Mouse (Mus musculus) lung, embryonic 16.5 days (tissue): Measurements from ENCODE around the gene Dct. TPM values are rescaled to one million over a fixed set of nuclear protein-coding genes. Genes with fewer than 3 reads are reported as not detected.
A peak's percentile ranks its signal among the peaks of the same experiment; 100 is the strongest.

ENCODE experiments used
- ATAC-seq: fragments of 200-750 bp; cut with Nextera tagmentation; 2 replicates; pipeline ENCODE4 v1.8.0; 2017; ENCODE audit warnings: low read depth, mild to moderate bottlenecking, moderate library complexity
- H3K27ac ChIP-seq: fragments of 300-500 bp; sonication (generic); 2 replicates; pipeline ENCODE4 v1.5.1; 2014; ENCODE audit warnings: mild to moderate bottlenecking, control low read depth, low read length
- H3K27me3 ChIP-seq: fragments of 300-500 bp; sonication (generic); 2 replicates; pipeline ENCODE4 v1.6.1; 2014; ENCODE audit warnings: low read depth, low read length, mixed read lengths; ENCODE audit not compliant: control insufficient read depth, insufficient read depth
- H3K36me3 ChIP-seq: fragments of 300-500 bp; sonication (generic); 2 replicates; pipeline ENCODE4 v1.6.1; 2014; ENCODE audit warnings: low read length; ENCODE audit not compliant: control insufficient read depth, insufficient read depth
- H3K4me1 ChIP-seq: fragments of 300-500 bp; sonication (generic); replicated peaks from 2 replicates; pipeline ENCODE4 v1.6.1; 2014; ENCODE audit warnings: low read length, mixed read lengths; ENCODE audit not compliant: control insufficient read depth, insufficient read depth
- H3K4me2 ChIP-seq: fragments of 300-500 bp; sonication (generic); 2 replicates; pipeline ENCODE4 v1.6.1; 2014; ENCODE audit warnings: low read depth, low read length, control low read depth
- H3K4me3 ChIP-seq: fragments of 300-500 bp; sonication (generic); 2 replicates; pipeline ENCODE4 v1.5.1; 2014; ENCODE audit warnings: mild to moderate bottlenecking, low read length, control low read depth
- H3K9ac ChIP-seq: fragments of 300-500 bp; sonication (generic); 2 replicates; pipeline ENCODE4 v1.6.1; 2014; ENCODE audit warnings: low read length, control low read depth
- H3K9me3 ChIP-seq: fragments of 300-500 bp; sonication (generic); 2 replicates; pipeline ENCODE4 v1.6.1; 2016; ENCODE audit warnings: low read length; ENCODE audit not compliant: control insufficient read depth
- WGBS: fragments of 180-500 bp; shearing (Covaris S2); extraction: QIAGEN DNeasy Blood & Tissue Kit; methylation state at CpG from one replicate; pipeline ENCODE4 v1.1.7; 2014; 5-methylcytosine and 5-hydroxymethylcytosine counted together
- polyA plus RNA-seq: library from polyadenylated mRNA; unstranded; fragments of >200 nt; fragmentation: Nextera tagmentation; extraction: Ambion mirVana; gene quantifications from 2 replicates; pipeline ENCODE4 v1.2.1, GENCODE M21; 2015

Gene Dct
- polyA plus RNA-seq, 1 experiment from 2014 or later: 0.79 TPM

GRCm38 (mm10) chr14:118080606-118081005 is 28.6 kb upstream of the Dct start:
- Histone ChIP-seq H3K27ac (no peak overlapping the region), H3K4me3 (no peak overlapping the region), H3K4me1 (no peaks in the 10 kb centered on the region), H3K9ac (no peak overlapping the region), H3K36me3 (no peaks in the 10 kb centered on the region), H3K9me3 (no peaks in the 10 kb centered on the region), H3K27me3 (no peaks in the 10 kb centered on the region; the same call in 1 of the 2 replicates), H3K4me2 (no peak overlapping the region)
- no peak for ATAC-seq
- WGBS: 32% methylated on average over 11 of the region's 11 CpGs

GRCm38 (mm10) chr14:118070100-118070499 is 18.1 kb upstream of the Dct start:
- ATAC-seq: peak; percentile 77

GRCm38 (mm10) chr14:118069439-118070079 is 17.5 kb upstream of the Dct start:
- Histone ChIP-seq H3K4me3 (no peak overlapping the region), H3K9ac (no peak overlapping the region), H3K4me2 (no peak overlapping the region), H3K36me3 (no peaks in the 10 kb centered on the region), H3K9me3 (no peaks in the 10 kb centered on the region), H3K27me3 (no peaks in the 10 kb centered on the region), H3K4me1 (no peaks in the 10 kb centered on the region), H3K27ac (peak overlapping the region; percentile 45; the same call in 1 of the 2 replicates)
- WGBS: 70% methylated on average over 12 of the region's 12 CpGs
- ATAC-seq: peak; percentile 67; the same call in 1 of the 2 replicates

More at GRCm38 (mm10) chr14:118070100-118070499, 18.1 kb upstream of the Dct start:
- H3K27ac ChIP-seq: peak overlapping the region; percentile 47; the same call in 1 of the 2 replicates
- H3K9me3 ChIP-seq: no peaks in the 10 kb centered on the region
- no peak overlapping the region for H3K9ac ChIP-seq
- no peaks in the 10 kb centered on the region for H3K36me3 ChIP-seq
- no peak overlapping the region for H3K4me3 ChIP-seq
- H3K4me2 ChIP-seq: no peak overlapping the region
- WGBS: 55% methylated on average over 12 of the region's 12 CpGs
- no peaks in the 10 kb centered on the region for H3K27me3 ChIP-seq
- H3K4me1 ChIP-seq: no peaks in the 10 kb centered on the region

- 77% methylated on average over 7 of the region's 7 CpGs for WGBS
- no peak overlapping the region for H3K9ac ChIP-seq
- H3K4me2 ChIP-seq: no peak overlapping the region
- H3K4me3 ChIP-seq: no peak overlapping the region
- no peak overlapping the region for H3K27ac ChIP-seq
- H3K9me3 ChIP-seq: no peaks in the 10 kb centered on the region
- no peaks in the 10 kb centered on the region for H3K36me3 ChIP-seq
- H3K4me1 ChIP-seq: no peaks in the 10 kb centered on the region
- no peaks in the 10 kb centered on the region for H3K27me3 ChIP-seq
- no peak for ATAC-seq
These were observed 9.9 kb upstream of the Dct start for GRCm38 (mm10) chr14:118061766-118062432.

- Histone ChIP-seq H3K9me3 (no peaks in the 10 kb centered on the region), H3K36me3 (no peaks in the 10 kb centered on the region), H3K27ac (no peak overlapping the region), H3K4me3 (no peak overlapping the region), H3K9ac (no peak overlapping the region), H3K27me3 (no peaks in the 10 kb centered on the region), H3K4me2 (no peak overlapping the region), H3K4me1 (no peaks in the 10 kb centered on the region)
- WGBS: 72% methylated on average over 4 of the region's 4 CpGs
- no peak for ATAC-seq
These were observed 6.5 kb upstream of the Dct start for GRCm38 (mm10) chr14:118058581-118058886.

- H3K27me3 ChIP-seq: no peaks in the 10 kb centered on the region
- no peak overlapping the region for H3K9ac ChIP-seq
- no peaks in the 10 kb centered on the region for H3K36me3 ChIP-seq
- no peaks in the 10 kb centered on the region for H3K4me1 ChIP-seq
- 67% methylated on average over 25 of the region's 25 CpGs for WGBS
- H3K9me3 ChIP-seq: no peaks in the 10 kb centered on the region
- peak; percentile 83 for ATAC-seq
- H3K4me2 ChIP-seq: no peak overlapping the region
- 0 out of 2 replicates have a peak overlapping the region, but pooled peaks have one; percentile 20 for H3K27ac ChIP-seq
- no peak overlapping the region for H3K4me3 ChIP-seq
These were observed 5.9 kb upstream of the Dct start for GRCm38 (mm10) chr14:118057696-118058580.

- H3K4me1 ChIP-seq: peaks cover 4% of the 10 kb centered on the region; the same call in 1 of the 2 replicates
- 69% methylated on average over 11 of the region's 11 CpGs for WGBS
- no peak for ATAC-seq
These were observed 726 bp upstream of the Dct start for GRCm38 (mm10) chr14:118052770-118053169.

GRCm38 (mm10) chr14:118051396-118051795 is 648 bp downstream of the Dct start:
- peak; percentile 27; the same call in 1 of the 2 replicates for ATAC-seq
- no peak overlapping the region for H3K4me3 ChIP-seq
- H3K9me3 ChIP-seq: no peaks in the 10 kb centered on the region
- H3K4me2 ChIP-seq: no peak overlapping the region
- H3K27ac ChIP-seq: peak overlapping the region; percentile 61
- WGBS: 64% methylated on average over 11 of the region's 11 CpGs
- H3K4me1 ChIP-seq: peaks cover 4% of the 10 kb centered on the region; the same call in 1 of the 2 replicates
- no peak overlapping the region for H3K9ac ChIP-seq
- H3K27me3 ChIP-seq: no peaks in the 10 kb centered on the region
- H3K36me3 ChIP-seq: no peaks in the 10 kb centered on the region

More at GRCm38 (mm10) chr14:118052770-118053169, 726 bp upstream of the Dct start:
- Histone ChIP-seq H3K27me3 (no peaks in the 10 kb centered on the region), H3K27ac (no peak overlapping the region), H3K9me3 (no peaks in the 10 kb centered on the region), H3K4me3 (no peak overlapping the region), H3K9ac (no peak overlapping the region), H3K36me3 (no peaks in the 10 kb centered on the region), H3K4me2 (no peak overlapping the region)

GRCm38 (mm10) chr14:118050990-118051389 is 1.1 kb downstream of the Dct start:
- H3K4me2 ChIP-seq: no peak overlapping the region
- peak; percentile 91 for ATAC-seq
- no peaks in the 10 kb centered on the region for H3K9me3 ChIP-seq
- H3K9ac ChIP-seq: no peak overlapping the region
- no peak overlapping the region for H3K4me3 ChIP-seq
- H3K27ac ChIP-seq: peak overlapping the region; percentile 71
- 57% methylated on average over 12 of the region's 12 CpGs for WGBS
- H3K27me3 ChIP-seq: no peaks in the 10 kb centered on the region
- H3K4me1 ChIP-seq: peaks cover 4% of the 10 kb centered on the region; the same call in 1 of the 2 replicates
- H3K36me3 ChIP-seq: no peaks in the 10 kb centered on the region
